14 mouse cellular contexts compared by ENCODE assay signal in the genomic region with DNA sequence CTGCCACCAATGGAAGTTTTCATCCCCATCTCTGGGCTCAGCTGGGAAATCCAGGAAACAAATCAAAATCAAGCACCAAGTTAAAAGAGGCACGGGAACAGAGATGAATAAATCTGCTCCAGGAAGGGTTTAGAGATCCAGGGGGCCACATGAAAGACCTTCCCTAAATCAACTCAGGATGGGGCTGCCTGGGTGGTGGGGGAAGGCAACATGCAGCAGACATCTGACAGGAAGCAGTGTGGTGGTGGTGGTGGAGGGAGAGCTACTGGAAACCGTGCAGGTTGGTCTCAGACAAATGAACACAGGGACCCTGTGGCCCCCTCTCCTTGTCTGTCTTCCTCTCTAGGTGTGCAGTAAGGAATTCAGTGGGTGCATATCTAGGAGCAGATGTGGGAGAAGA.
DNase-seq lines count a peak whose midpoint lies in the region; ATAC-seq and TF ChIP-seq lines count a peak whose summit lies in the region.
"Had no signal": no experiment of that assay in that cellular context is flagged by ENCODE, and none has a peak within 500 bp of the region (broad histone marks: within the 10 kb centered on the region; RNA-seq: fewer than 3 reads in every experiment).

No protein-coding gene starts in this region.

- TF ChIP-seq CTCF in gastrocnemius, adult 2 months (IDR thresholded peaks at IDR 0.05), result no peak
- no peak for TF ChIP-seq CTCF in intestine, postnatal 0 days (IDR thresholded peaks at IDR 0.05; ENCODE audit: low read depth)

- H3K27me3 ChIP-seq in embryonic facial prominence, embryonic 11.5 days (ENCODE audit: control insufficient read depth, insufficient read depth, low read length), result no peaks in the 10 kb centered on the region
- H3K27me3 ChIP-seq in intestine, postnatal 0 days (replicated peaks; ENCODE audit: control insufficient read depth, insufficient read depth, low read length), result no peaks in the 10 kb centered on the region
- H3K27me3 ChIP-seq: neural tube, embryonic 15.5 days had no signal

- H3K4me3 ChIP-seq in embryonic facial prominence, embryonic 11.5 days (ENCODE audit: low read depth, low read length), result no peak overlapping the region
- H3K4me3 ChIP-seq in gastrocnemius, adult 2 months, result no peak overlapping the region
- no peak overlapping the region for H3K4me3 ChIP-seq in intestine, postnatal 0 days (ENCODE audit: low read depth, low read length)
- H3K4me3 ChIP-seq: neural tube, embryonic 15.5 days had no signal

- no peaks in the 10 kb centered on the region for H3K4me1 ChIP-seq in embryonic facial prominence, embryonic 11.5 days (ENCODE audit: control insufficient read depth, insufficient read depth, low read length)
- no peaks in the 10 kb centered on the region for H3K4me1 ChIP-seq in intestine, postnatal 0 days (replicated peaks; ENCODE audit: control insufficient read depth, insufficient read depth, low read length)

- no peak overlapping the region for H3K27ac ChIP-seq in embryonic facial prominence, embryonic 11.5 days (replicated peaks; ENCODE audit: low read depth, low read length)
- H3K27ac ChIP-seq in gastrocnemius, adult 2 months, result no peak overlapping the region
- H3K27ac ChIP-seq in intestine, postnatal 0 days (ENCODE audit: low read depth, low read length), result no peak overlapping the region
- H3K27ac ChIP-seq: macrophage; neural tube, embryonic 15.5 days had no signal

- intact Hi-C loops in gastrocnemius, adult 2 months (cut with DNase I), result no loop called here

- WGBS in embryonic facial prominence, embryonic 11.5 days, result 20% methylated on average over 2 of the region's 2 CpGs
- WGBS in intestine, postnatal 0 days, result 39% methylated on average over 2 of the region's 2 CpGs

- H3K36me3 ChIP-seq in embryonic facial prominence, embryonic 11.5 days (replicated peaks; ENCODE audit: control insufficient read depth, insufficient read depth, low read depth, low read length), result no peaks in the 10 kb centered on the region
- H3K36me3 ChIP-seq in intestine, postnatal 0 days (ENCODE audit: control insufficient read depth, insufficient read depth), result no peaks in the 10 kb centered on the region
- H3K36me3 ChIP-seq: neural tube, embryonic 15.5 days had no signal

- no peak overlapping the region for H3K9ac ChIP-seq in embryonic facial prominence, embryonic 11.5 days (replicated peaks; ENCODE audit: low read length)
- no peak overlapping the region for H3K9ac ChIP-seq in intestine, postnatal 0 days (ENCODE audit: low read depth, low read length)
- H3K9ac ChIP-seq: forebrain, postnatal 0 days; liver, postnatal 0 days; neural tube, embryonic 15.5 days had no signal

- no peaks in the 10 kb centered on the region for H3K9me3 ChIP-seq in embryonic facial prominence, embryonic 11.5 days (replicated peaks; ENCODE audit: control insufficient read depth, low read length)
- no peaks in the 10 kb centered on the region for H3K9me3 ChIP-seq in intestine, postnatal 0 days (ENCODE audit: control insufficient read depth)
- H3K9me3 ChIP-seq: neural tube, embryonic 15.5 days had no signal

- no peak overlapping the region for H3K4me2 ChIP-seq in embryonic facial prominence, embryonic 11.5 days (ENCODE audit: low read depth, low read length)
- H3K4me2 ChIP-seq in intestine, postnatal 0 days (replicated peaks; ENCODE audit: low read depth), result no peak overlapping the region
- H3K4me2 ChIP-seq: neural tube, embryonic 15.5 days had no signal

- DNase-seq in embryonic facial prominence, embryonic 11.5 days (ENCODE audit: low spot score), result peak; percentile 57
- DNase-seq in thymus, postnatal 10 days (ENCODE audit: low spot score in 2 of 2), result peak; percentile 59
- no peak for DNase-seq in gastrocnemius, adult 2 months
- DNase-seq in heart, adult 18-20 months, result no peak
- DNase-seq: forebrain, postnatal 0 days; gastrocnemius, postnatal 36 days; liver, postnatal 0 days; retina, postnatal 1 day had no signal

- peak; percentile 76 for ATAC-seq in CD4-positive, CD25-positive, alpha-beta regulatory T cell, adult 4 months
- ATAC-seq in embryonic facial prominence, embryonic 11.5 days (replicated peaks; ENCODE audit: insufficient number of reproducible peaks, low FRiP score, low TSS enrichment, low read depth), result 0 out of 2 replicates have a peak, but pooled peaks have one; percentile 52
- peak; percentile 48; the same call in 1 of the 2 replicates for ATAC-seq in megakaryocyte, adult 5-6 weeks (ENCODE audit: poor library complexity, severe bottlenecking)
- ATAC-seq in erythroblast, adult 5-6 weeks (replicated peaks; ENCODE audit: low FRiP score, poor library complexity, severe bottlenecking), result no peak
- ATAC-seq in intestine, postnatal 0 days, result no peak
- ATAC-seq: forebrain, postnatal 0 days; liver, postnatal 0 days had no signal

Comparison
In these comparisons a context has a peak if more than half of its experiments do, and no peak if none do; other contexts are left out.
1. ATAC-seq: peak in CD4-positive, CD25-positive, alpha-beta regulatory T cell, adult 4 months (single experiment), embryonic facial prominence, embryonic 11.5 days (single experiment) and megakaryocyte, adult 5-6 weeks (single experiment); none in erythroblast, adult 5-6 weeks (single experiment) and intestine, postnatal 0 days (single experiment).
2. DNase-seq: peak in embryonic facial prominence, embryonic 11.5 days (single experiment) and thymus, postnatal 10 days (2 of 2); none in gastrocnemius, adult 2 months (single experiment) and heart, adult 18-20 months (0 of 2).